Mouse (Mus musculus) thymus, postnatal 0 days (tissue): ENCODE data around the gene Igfbp2. TPM values are rescaled to one million over a fixed set of nuclear protein-coding genes. Genes with fewer than 3 reads are reported as not detected.

ENCODE experiments used
- DNase-seq: peaks from one replicate; pipeline ENCODE4 v3.0.0-alpha.2; 2015; ENCODE audit warnings: low spot score
- polyA plus RNA-seq: library from polyadenylated mRNA; unstranded; fragments of >200 nt; fragmentation: Nextera tagmentation; extraction: Ambion mirVana; gene quantifications from 2 replicates; pipeline ENCODE4 v1.2.1, GENCODE M21; 2015

Gene Igfbp2
- polyA plus RNA-seq: 37.3 and 38.8 TPM in 2 replicates

DNA sequence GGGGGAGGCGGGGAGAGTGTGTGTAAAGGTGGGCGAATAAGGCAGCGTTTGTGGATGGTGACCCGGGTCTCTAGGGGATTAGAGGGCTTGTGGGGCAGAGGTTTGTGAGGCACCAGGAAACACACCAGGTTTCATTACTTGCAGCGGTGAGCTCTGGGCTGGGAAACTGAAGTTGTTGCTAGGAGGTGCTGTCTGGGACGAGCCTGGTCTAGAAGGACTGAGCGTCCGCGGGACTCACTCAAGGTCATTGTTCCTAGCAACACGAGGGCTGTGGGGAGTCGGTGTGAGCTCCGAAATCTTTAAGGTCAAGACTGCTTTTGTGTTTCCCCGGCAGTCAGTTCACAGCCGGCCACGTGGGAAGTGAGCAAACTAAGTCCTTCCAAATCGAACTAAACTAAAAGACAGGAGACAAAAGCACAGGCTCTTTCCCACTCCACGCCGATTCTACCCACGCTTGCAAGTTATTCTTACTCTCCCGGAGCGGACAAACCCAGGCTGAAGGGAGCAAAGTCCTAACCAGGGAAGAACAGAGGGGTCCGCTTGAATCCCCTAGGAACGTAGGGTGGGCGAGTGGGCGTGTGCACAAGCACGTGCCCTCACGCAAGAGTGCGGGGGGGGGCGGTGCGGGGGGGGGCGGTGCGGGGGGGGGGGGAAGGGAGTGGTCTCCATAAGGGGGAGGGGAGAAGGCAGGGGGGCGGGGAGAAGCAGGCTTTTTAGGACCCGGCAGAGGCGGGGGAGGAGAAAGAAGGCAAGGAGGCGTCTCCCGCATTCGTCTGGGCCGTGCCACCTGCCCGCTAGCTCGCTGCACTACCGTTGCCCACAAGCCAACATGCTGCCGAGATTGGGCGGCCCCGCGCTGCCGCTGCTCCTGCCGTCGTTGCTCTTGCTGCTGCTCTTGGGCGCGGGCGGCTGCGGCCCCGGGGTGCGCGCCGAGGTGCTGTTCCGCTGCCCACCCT lies at the start of gene Igfbp2:
Igfbp2 (plus strand) TSS at position 753 of the 956 bp plus-strand sequence.
- DNase-seq: no peak

DNA sequence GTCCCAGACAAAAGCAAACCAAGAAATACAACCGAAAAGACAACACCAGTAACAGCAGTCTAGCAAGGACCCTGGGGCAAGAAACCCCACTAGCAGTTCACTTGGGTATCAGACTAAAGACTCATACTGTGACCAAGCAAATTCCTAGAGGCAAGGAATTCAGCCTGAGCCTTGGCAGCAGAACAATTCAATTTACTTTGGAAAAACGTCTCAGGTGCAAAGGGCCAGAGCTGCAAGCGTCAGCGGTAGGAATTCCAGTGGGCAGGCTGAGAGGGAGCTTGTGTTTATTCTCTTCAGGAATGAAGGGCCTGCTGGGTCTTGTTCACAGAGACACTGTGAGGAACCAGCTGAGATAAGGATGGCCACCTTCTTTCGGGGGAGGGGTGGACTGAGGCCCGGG lies 45.5 kb upstream of the Igfbp2 start:
- no peak for DNase-seq

- no peak for DNase-seq
Observed at GRCm38 (mm10) chr1:72780720-72781119, 43.6 kb upstream of the Igfbp2 start.

- no peak for DNase-seq
Observed at GRCm38 (mm10) chr1:72783341-72783740, 41.0 kb upstream of the Igfbp2 start.

DNA sequence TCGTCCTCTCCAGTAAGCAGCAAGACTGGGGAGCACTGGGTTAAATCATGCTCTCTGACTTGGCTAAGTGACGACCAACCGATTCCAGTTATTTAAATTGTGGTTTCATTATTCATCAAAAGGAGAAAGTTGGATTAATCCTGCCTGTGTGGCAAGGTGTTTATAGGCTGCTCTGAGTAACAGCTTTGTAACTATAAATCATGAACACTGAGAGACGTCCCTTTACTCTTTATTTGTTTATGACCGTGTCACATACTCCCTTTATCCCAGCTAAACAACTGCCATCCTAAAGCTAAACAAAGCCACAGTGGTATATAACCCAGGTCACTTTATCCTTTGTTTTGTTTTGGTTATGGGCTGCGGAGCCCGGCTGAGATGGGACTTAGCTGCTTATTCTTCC lies 40.3 kb upstream of the Igfbp2 start:
- no peak for DNase-seq

- no peak for DNase-seq
Observed at GRCm38 (mm10) chr1:72790670-72791069, 33.6 kb upstream of the Igfbp2 start.

- DNase-seq: no peak
Observed at GRCm38 (mm10) chr1:72791743-72792142, 32.6 kb upstream of the Igfbp2 start.

DNA sequence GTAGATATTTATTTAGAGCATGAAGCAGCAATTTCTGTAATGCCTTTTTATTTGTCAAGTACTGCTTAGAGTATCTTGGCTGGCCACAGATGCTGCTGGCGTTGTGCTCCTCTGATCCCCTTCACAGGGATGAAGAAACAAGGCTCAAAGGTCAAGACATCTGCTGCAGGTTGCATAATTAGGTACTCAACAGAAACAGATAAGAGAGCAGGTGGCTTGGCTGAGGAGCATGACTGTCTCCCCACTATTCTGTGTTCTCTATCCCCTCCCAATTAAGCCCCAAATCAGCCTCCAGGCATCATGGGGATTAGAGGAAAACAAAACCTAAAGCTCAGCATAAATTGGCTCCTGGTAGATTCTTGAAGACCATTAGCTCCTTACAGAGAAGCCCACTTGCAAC lies 32.0 kb upstream of the Igfbp2 start:
- no peak for DNase-seq

- no peak for DNase-seq
Observed at GRCm38 (mm10) chr1:72793230-72793629, 31.1 kb upstream of the Igfbp2 start.

- DNase-seq: no peak
Observed at GRCm38 (mm10) chr1:72796128-72796527, 28.2 kb upstream of the Igfbp2 start.

DNA sequence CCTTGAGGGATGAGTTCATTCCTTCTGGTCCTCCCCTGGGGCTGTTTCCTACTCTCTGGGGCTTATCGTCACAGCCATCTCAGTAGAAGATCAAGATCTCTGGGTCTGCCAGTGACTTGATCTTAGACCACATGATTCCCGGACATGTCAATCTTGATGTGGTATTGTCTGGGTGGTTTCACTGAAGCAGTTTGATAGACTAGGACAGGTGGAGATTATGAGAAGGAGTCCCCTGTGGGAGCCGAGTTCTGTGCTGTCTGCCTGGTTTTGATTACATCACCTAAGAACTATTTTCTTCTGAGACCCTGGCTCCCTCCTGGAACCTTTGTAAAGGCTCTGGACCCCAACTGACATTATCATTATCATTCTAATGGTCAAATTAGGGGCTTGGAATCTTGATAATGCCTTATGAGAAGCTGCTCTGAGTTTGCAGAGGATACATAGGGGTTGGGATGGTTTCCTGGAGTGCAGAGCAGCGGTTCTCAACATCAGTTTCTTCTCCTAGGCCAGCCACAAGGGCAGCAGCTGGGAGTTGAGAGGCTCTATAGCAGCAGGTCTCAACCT lies 27.1 kb upstream of the Igfbp2 start:
- DNase-seq: no peak

- no peak for DNase-seq
Observed at GRCm38 (mm10) chr1:72798441-72798840, 25.9 kb upstream of the Igfbp2 start.

GRCm38 (mm10) chr1:72804031-72804430 lies 20.3 kb upstream of the Igfbp2 start:
- DNase-seq: no peak

GRCm38 (mm10) chr1:72805037-72805436 lies 19.3 kb upstream of the Igfbp2 start:
- no peak for DNase-seq

DNA sequence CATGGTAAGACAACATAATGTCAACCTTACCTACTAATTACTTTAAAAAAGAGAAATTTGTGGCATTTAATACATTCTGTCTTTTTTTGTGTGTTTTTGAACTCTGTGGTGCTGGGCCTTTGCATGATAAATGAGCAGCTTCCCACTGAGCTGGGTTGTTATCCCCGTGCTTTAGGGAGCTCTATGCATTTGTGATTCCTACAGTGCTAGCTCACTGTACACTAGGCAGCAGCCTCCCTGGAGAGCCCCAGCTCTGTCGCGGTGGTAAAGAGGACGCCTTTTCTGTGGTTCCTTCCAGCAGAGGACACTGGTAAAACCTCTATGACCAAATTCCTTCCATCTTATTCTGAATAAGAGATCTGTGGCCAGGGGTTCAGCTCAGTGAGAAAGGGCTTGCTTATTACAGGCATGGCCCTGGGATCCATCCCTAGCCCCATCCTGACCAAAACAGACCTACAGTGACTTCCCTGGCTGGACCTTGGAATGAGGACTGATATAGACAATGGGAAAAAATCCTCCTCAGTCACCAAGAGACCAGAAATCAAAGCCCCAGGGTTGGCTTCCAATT lies 18.7 kb upstream of the Igfbp2 start:
- DNase-seq: no peak

DNA sequence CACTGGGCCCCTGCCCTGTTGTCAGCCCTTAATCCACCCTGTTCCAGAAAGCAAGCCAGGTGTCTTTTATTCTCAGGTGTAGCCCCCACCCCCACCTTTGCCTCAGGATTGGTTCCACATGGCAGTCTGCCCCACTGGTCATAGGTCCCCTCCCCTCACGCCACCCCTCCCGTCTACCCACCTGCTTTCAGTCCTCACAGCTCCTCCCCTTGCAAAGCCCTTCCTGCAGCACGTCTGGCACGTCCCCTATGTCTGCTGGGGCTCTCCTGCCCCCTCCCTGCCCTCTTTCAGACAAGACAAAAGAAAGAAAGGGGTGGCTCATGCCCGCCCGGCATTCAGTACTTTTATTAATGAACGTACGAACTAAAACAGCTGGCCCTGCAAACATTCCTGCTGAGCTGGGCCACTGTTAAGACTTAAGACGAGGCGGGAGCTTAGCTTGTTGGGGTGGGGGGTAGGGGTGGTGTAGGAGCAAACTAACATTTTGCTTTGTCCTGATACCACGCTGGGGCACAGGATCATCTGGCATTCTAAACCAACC lies 18.2 kb upstream of the Igfbp2 start:
- DNase-seq: no peak

DNA sequence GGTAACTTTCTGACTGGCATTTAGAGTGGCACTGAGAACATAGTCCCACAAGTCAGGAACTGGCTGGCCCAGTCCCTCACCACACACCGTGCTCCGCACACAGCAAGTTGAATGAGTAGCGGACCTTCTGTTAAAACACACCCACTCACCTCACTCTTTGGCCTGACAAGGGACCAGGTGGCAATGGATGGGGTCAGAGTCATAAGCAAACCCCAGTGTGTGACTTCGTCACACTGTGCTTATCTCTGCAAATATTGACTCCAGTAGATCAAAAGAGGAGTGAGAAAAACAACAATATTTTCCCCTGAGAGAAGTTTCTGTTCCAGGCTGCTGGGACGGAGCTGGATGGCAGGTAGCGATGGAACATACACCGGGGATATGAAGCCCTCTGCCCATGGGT lies 15.0 kb upstream of the Igfbp2 start:
- DNase-seq: no peak

GRCm38 (mm10) chr1:72809951-72810675 lies 14.2 kb upstream of the Igfbp2 start:
- no peak for DNase-seq

- DNase-seq: no peak
Observed at GRCm38 (mm10) chr1:72811061-72811460, 13.2 kb upstream of the Igfbp2 start.

DNA sequence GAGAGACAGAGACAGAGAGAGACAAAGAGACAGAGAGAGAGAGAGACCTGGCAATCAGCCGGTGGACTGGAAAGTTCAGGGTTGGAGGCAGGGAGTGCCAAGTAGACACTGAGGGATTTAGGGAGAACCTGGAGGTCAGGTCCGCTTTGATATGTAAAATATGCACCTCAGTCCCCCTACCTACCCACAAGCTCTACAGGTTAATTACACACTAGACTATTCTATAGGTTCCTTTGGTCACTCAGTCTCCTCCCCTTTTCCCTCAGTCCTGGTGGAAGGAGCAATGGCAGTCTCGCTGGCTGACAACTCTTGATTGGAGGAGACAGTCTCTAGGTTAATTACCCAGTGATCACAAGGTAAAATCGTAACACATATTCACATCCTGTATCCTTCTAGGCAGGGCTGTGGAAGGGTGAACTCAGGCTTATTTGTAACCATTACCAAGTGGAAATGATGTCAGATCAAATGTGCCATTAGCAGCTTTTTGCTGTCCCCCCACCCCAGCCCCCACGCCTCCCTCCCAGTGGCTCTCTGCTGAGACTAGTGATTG lies 11.1 kb upstream of the Igfbp2 start:
- no peak for DNase-seq
